Mouse (Mus musculus) MEL (cell line): ENCODE data around the gene Wnt5a.

Experiments
- CHD2 ChIP-seq: IDR thresholded peaks from 2 replicates; pipeline ENCODE4 v1.6.1; 2011; ENCODE audit warnings: low read length, improper control_type of control experiment
- ELF1 ChIP-seq: IDR thresholded peaks from 2 replicates; pipeline ENCODE4 v1.6.1; 2014; ENCODE audit warnings: low read depth, mild to moderate bottlenecking, inconsistent platforms, low read length, improper control_type of control experiment, moderate library complexity
- EP300 ChIP-seq, 2 experiments: IDR thresholded peaks; 2 replicates each; pipeline ENCODE4 v1.6.1; 2011; ENCODE audit warnings: improper control_type of control experiment in 2 of 2, low read length in 2 of 2, low read depth in 1 of 2, mild to moderate bottlenecking in 1 of 2
- MEF2A ChIP-seq: IDR thresholded peaks from 2 replicates; pipeline ENCODE4 v1.6.1; 2014; ENCODE audit warnings: low read depth, mild to moderate bottlenecking, inconsistent platforms, low read length, improper control_type of control experiment; ENCODE audit not compliant: poor library complexity, insufficient replicate concordance, severe bottlenecking; ENCODE audit errors: extremely low read depth
- POLR2AphosphoS2 ChIP-seq: IDR thresholded peaks from 2 replicates; pipeline ENCODE4 v1.6.1; 2011; ENCODE audit warnings: low read length, improper control_type of control experiment
- SMC3 ChIP-seq: IDR thresholded peaks from 2 replicates; pipeline ENCODE4 v1.6.1; 2011; ENCODE audit warnings: low read depth, low read length, improper control_type of control experiment
- ZC3H11A ChIP-seq: IDR thresholded peaks from 2 replicates; pipeline ENCODE4 v1.6.1; 2012; ENCODE audit warnings: low read depth, mild to moderate bottlenecking, inconsistent platforms, low read length, improper control_type of control experiment

- TF ChIP-seq ZC3H11A, result no peak
- TF ChIP-seq EP300 (IDR thresholded peaks at IDR 0.05; ENCODE audit: low read depth in 1 of 2, low read length in 2 of 2), result no peak
- no peak for TF ChIP-seq SMC3
- no peak for TF ChIP-seq CHD2
- no peak for TF ChIP-seq POLR2AphosphoS2
- no peak for TF ChIP-seq MEF2A
- TF ChIP-seq ELF1, result no peak
Observed at GRCm38 (mm10) chr14:28501216-28501878, 3.2 kb upstream of the Wnt5a start.
